Mouse (Mus musculus) bone marrow macrophage, adult 2 months (primary cell): ENCODE measurements around the gene Cpa1. TPM values are rescaled to one million over a fixed set of nuclear protein-coding genes. Genes with fewer than 3 reads are reported as not detected.

Experiments
- H3K27ac ChIP-seq: 2 replicates; pipeline ENCODE4 v1.5.1; 2012; ENCODE audit warnings: low read depth, low read length; ENCODE audit not compliant: insufficient read depth
- H3K4me1 ChIP-seq: 2 replicates; pipeline ENCODE4 v1.6.1; 2012; ENCODE audit warnings: low read length; ENCODE audit not compliant: control insufficient read depth, insufficient read depth
- H3K4me3 ChIP-seq: 2 replicates; pipeline ENCODE4 v1.5.1; 2012; ENCODE audit warnings: mild to moderate bottlenecking, low read length, moderate library complexity; ENCODE audit not compliant: insufficient read depth
- CTCF ChIP-seq: IDR thresholded peaks from 2 replicates; pipeline ENCODE4 v1.5.1; 2012; ENCODE audit warnings: low read depth, mild to moderate bottlenecking, low read length, moderate library complexity
- POLR2A ChIP-seq: IDR thresholded peaks from 2 replicates; pipeline ENCODE4 v1.6.1; 2012; ENCODE audit warnings: mild to moderate bottlenecking, low read depth, low read length, borderline replicate concordance
- polyA plus RNA-seq: library from polyadenylated mRNA; stranded (reverse); fragments of >200 nt; gene quantifications from 2 replicates; pipeline ENCODE4 v1.2.4, GENCODE M21; 2012; ENCODE audit not compliant: missing spikeins, insufficient read depth, insufficient read length

Cpa1 gene
- polyA plus RNA-seq, 1 experiment: not detected

- TF ChIP-seq POLR2A: no peak
- TF ChIP-seq CTCF: no peak
- Histone ChIP-seq H3K27ac (no peak overlapping the region), H3K4me3 (no peak overlapping the region), H3K4me1 (peaks cover 14% of the 10 kb centered on the region)
These were observed 18.4 kb upstream of the Cpa1 start for GRCm38 (mm10) chr6:30620591-30620990.

DNA sequence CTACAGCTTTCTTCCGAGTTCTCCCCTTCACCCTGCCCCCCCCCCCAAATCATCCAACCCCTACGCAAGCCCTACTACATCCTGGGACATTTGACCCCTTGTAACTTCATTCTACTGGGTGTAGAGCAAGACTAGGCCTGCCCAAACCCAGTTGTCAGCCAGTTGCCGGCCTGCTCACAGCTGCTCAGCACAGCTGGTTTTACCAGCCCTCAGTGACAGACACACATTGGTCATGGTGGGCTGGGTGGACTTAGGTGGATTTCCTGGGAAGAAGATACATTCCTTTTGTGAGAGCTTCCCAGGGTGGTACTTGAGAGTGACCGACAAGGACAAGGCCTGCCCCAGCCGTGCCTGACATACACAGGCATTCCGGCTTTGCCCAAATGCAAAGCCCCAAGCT lies 18.0 kb upstream of the Cpa1 start:
- TF ChIP-seq POLR2A (no peak), CTCF (no peak)
- H3K4me1 ChIP-seq: peaks cover 14% of the 10 kb centered on the region
- H3K27ac ChIP-seq: no peak overlapping the region
- no peak overlapping the region for H3K4me3 ChIP-seq

GRCm38 (mm10) chr6:30621986-30622389 lies 17.0 kb upstream of the Cpa1 start:
- Histone ChIP-seq H3K27ac (no peak overlapping the region), H3K4me1 (peaks cover 10% of the 10 kb centered on the region), H3K4me3 (no peak overlapping the region)
- TF ChIP-seq POLR2A: no peak
- no peak for TF ChIP-seq CTCF

- no peak overlapping the region for H3K27ac ChIP-seq
- no peak overlapping the region for H3K4me3 ChIP-seq
- no peaks in the 10 kb centered on the region for H3K4me1 ChIP-seq
- no peak for TF ChIP-seq CTCF
- no peak for TF ChIP-seq POLR2A
These were observed 14.3 kb upstream of the Cpa1 start for GRCm38 (mm10) chr6:30624763-30625162.

DNA sequence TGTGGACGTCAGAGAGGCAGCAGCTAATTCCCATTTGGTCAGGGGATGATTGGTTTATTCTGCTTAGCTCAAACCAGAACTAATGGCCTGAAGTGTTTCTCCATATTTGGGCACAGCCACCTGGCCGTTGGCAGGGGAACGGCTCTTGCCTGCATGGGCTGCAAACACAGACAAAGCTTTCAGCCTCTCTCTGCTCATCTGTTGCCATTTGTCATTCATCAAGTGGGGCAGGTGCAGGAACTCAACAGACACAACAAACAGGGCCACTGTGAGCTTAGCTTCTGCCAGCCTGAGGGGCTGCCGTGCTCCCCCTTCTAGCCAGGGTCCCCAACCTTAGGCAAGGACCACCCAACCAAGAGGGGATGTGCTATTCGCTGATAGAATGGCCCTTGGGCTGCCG lies 10.9 kb upstream of the Cpa1 start:
- no peak overlapping the region for H3K27ac ChIP-seq
- H3K4me1 ChIP-seq: no peaks in the 10 kb centered on the region
- TF ChIP-seq CTCF (no peak), POLR2A (no peak)
- H3K4me3 ChIP-seq: no peak overlapping the region

DNA sequence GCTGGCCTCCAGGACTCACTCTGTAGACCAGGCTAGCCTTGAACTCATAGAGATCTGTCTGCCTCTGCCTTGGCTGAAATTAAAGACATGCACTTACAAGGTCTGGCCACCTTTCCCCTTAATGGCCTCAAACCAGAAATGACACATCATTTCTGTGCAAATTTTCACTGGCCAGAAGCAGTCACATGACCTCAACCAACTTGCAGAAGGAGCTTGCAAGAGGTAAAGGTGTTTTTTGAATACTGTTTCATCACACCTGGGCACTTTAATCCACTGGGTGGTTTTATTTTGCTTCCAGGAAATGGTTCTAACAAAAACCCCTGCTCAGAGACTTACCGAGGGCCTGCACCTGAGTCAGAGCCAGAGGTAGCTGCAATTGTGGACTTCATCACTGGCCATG lies 9.0 kb upstream of the Cpa1 start:
- Histone ChIP-seq H3K27ac (no peak overlapping the region), H3K4me3 (no peak overlapping the region), H3K4me1 (no peaks in the 10 kb centered on the region)
- no peak for TF ChIP-seq POLR2A

- H3K4me3 ChIP-seq: no peak overlapping the region
- H3K4me1 ChIP-seq: no peaks in the 10 kb centered on the region
- H3K27ac ChIP-seq: no peak overlapping the region
- TF ChIP-seq CTCF (no peak), POLR2A (no peak)
These were observed 3.6 kb upstream of the Cpa1 start for GRCm38 (mm10) chr6:30635361-30635862.

- no peak overlapping the region for H3K4me3 ChIP-seq
- no peaks in the 10 kb centered on the region for H3K4me1 ChIP-seq
- H3K27ac ChIP-seq: no peak overlapping the region
- TF ChIP-seq CTCF: no peak
These were observed 2.7 kb upstream of the Cpa1 start for GRCm38 (mm10) chr6:30636186-30636842.

DNA sequence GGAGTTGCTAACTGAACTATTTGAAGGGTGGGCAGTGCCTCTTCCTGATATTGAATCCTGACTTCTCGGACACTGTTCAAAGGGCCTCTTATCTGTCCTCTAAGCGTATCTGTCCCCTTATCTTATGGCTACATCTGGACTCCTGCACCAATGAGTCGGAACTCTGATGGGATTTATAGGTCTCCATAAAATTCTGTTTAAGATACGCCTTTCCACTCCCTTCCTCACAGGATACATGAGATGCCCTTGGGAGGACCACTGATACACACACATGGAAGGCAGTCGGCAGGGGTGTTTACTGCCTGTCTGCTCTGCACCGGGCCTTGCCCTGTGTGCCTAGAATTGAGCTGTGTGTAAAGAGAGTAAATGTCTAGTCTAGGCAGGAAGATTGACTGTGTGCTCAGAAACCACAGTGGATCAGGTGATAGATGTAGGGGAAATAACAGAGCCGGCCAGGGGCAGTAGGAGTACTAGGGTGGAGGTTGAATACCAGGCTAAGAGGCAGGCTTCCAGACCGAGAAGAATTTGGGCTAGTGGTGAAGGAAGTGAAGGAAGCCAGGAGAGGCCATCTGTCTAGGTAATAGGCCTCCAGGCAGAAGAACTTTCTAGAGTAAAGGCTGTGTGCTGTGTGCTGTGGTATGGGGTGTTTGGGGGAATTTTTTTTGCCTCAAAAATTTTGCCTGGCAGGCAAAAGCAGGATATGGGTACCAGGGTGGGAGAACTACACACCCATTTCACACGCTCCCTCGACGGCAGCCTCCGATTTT lies 4.9 kb downstream of the Cpa1 start:
- H3K4me3 ChIP-seq: no peak overlapping the region
- no peaks in the 10 kb centered on the region for H3K4me1 ChIP-seq
- TF ChIP-seq CTCF (no peak), POLR2A (no peak)
- H3K27ac ChIP-seq: no peak overlapping the region

GRCm38 (mm10) chr6:30644462-30644861 lies 5.4 kb downstream of the Cpa1 start:
- no peak overlapping the region for H3K27ac ChIP-seq
- no peak for TF ChIP-seq POLR2A
- TF ChIP-seq CTCF: no peak
- no peak overlapping the region for H3K4me3 ChIP-seq
- H3K4me1 ChIP-seq: no peaks in the 10 kb centered on the region
